Mouse (Mus musculus): ENCODE measurements at regions not wholly inside any gene's neighbourhood (a gene's known extent, or its start where the extent isn't known, plus 50 kb on each side); places are given as distances from the start of the nearest gene placed in this dataset.

DNA sequence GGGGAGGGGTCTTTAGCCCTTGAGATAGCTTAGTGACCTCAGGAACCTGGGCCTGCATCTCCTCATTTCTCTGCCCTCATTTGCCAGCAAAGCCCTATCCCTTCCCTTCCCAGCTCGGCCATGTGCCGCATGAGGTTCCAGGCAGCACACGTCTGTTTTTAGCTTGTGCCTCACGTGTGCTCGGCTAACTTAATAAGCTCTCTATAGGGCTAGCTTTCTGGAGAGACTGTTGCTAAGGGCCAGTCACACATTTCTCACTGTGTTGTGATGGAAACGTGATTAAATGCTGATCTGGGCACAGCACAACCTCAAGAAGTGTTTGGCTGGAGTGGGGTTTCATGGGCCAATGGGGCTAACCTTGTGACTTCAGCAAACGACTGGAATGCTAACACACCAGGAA, 55.5 kb downstream of the Gpr6 start:
- TF ChIP-seq POLR2A (IDR thresholded peaks at IDR 0.05; ENCODE audit: borderline replicate concordance, insufficient read depth, low read length) = no peak
- no peak for TF ChIP-seq CTCF (IDR thresholded peaks at IDR 0.05; ENCODE audit: borderline replicate concordance, insufficient read depth, low read depth, low read length)

All from cerebellum, adult 2 months (tissue).